Mouse (Mus musculus): ENCODE results near the gene Inca1. TPM values are rescaled to one million over a fixed set of nuclear protein-coding genes. Genes with fewer than 3 reads are reported as not detected.

Gene Inca1
- polyA plus RNA-seq, 1 experiment, result 0.42 TPM

DNA sequence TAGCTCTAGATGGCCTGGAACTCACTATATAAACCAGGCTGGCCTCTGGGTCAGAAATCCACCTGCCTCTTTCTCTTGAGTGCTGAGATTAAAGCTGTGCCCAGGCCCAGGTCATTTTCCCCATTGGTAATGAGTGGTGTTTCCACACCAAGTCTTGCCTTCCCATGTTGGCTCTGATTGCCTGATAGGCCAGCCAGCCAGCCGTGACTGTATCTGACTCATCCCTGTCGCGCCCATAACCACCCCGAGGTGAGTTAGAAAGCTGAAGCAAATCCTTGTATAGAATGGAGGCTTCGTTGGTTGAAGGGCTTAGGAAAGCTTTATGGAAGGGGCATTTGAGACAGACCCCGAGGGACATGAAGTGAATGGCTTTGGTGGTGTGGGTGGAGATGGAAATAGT, 15.9 kb upstream of the Inca1 start:
- Histone ChIP-seq H3K79me3 (ENCODE audit: low read depth) (no peaks in the 10 kb centered on the region), H3K36me3 (ENCODE audit: control insufficient read depth, insufficient read depth) (peaks cover 79% of the 10 kb centered on the region), H3K27me3 (ENCODE audit: control insufficient read depth, insufficient read depth, insufficient read length) (no peaks in the 10 kb centered on the region), H3K4me3 (ENCODE audit: insufficient read depth, poor library complexity, severe bottlenecking) (no peak overlapping the region), H3K79me2 (ENCODE audit: control insufficient read depth, insufficient read depth) (no peaks in the 10 kb centered on the region), H3ac (ENCODE audit: control insufficient read depth, insufficient read length, low read depth) (no peak overlapping the region)
- TF ChIP-seq USF1 (IDR thresholded peaks at IDR 0.05; ENCODE audit: low read depth) (no peak), FOSL1 (IDR thresholded peaks at IDR 0.05; ENCODE audit: insufficient read depth, low read length, poor library complexity, severe bottlenecking) (peak; percentile 56), CEBPB (IDR thresholded peaks at IDR 0.05; ENCODE audit: low read depth) (no peak)

DNA sequence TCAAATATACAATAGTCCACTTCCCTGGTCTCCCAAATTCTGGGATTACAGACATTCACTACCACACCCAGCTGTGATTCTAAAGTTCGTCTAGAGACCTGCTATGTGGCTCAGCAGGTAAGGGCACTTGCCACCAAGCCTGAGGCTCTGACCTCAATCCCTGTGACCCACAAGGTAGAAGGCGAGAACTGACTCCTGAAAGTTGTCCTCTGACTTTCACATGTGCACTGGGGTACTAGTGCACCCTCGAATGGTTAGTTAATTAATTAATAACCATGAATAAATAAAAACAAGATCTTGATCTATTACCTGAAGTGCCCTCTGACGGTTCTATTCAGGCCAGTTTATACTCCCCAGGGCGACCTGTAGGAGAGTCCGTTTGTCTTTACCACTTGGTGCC, 13.3 kb upstream of the Inca1 start:
- Histone ChIP-seq H3K27me3 (ENCODE audit: control insufficient read depth, insufficient read depth, insufficient read length) (no peaks in the 10 kb centered on the region), H3K4me3 (ENCODE audit: insufficient read depth, poor library complexity, severe bottlenecking) (no peak overlapping the region), H3K36me3 (ENCODE audit: control insufficient read depth, insufficient read depth) (peaks cover 73% of the 10 kb centered on the region), H3ac (ENCODE audit: control insufficient read depth, insufficient read length, low read depth) (no peak overlapping the region), H3K79me2 (ENCODE audit: control insufficient read depth, insufficient read depth) (no peaks in the 10 kb centered on the region), H3K79me3 (ENCODE audit: low read depth) (no peaks in the 10 kb centered on the region)
- no peak for TF ChIP-seq CTCF (IDR thresholded peaks at IDR 0.05; ENCODE audit: control insufficient read depth, insufficient read depth, insufficient read length)
- TF ChIP-seq USF1 (IDR thresholded peaks at IDR 0.05; ENCODE audit: low read depth), result no peak
- no peak for TF ChIP-seq MYOD1 (IDR thresholded peaks at IDR 0.05; ENCODE audit: control insufficient read depth, insufficient read length, low read depth)
- TF ChIP-seq CEBPB (IDR thresholded peaks at IDR 0.05; ENCODE audit: low read depth), result no peak

- Histone ChIP-seq H3K4me3 (ENCODE audit: insufficient read depth, poor library complexity, severe bottlenecking) (no peak overlapping the region), H3ac (ENCODE audit: control insufficient read depth, insufficient read length, low read depth) (no peak overlapping the region), H3K79me2 (ENCODE audit: control insufficient read depth, insufficient read depth) (no peaks in the 10 kb centered on the region), H3K27me3 (ENCODE audit: control insufficient read depth, insufficient read depth, insufficient read length) (no peaks in the 10 kb centered on the region), H3K36me3 (ENCODE audit: control insufficient read depth, insufficient read depth) (peaks cover 78% of the 10 kb centered on the region), H3K79me3 (ENCODE audit: low read depth) (no peaks in the 10 kb centered on the region)
- TF ChIP-seq FOSL1 (IDR thresholded peaks at IDR 0.05; ENCODE audit: insufficient read depth, low read length, poor library complexity, severe bottlenecking) (no peak), MYOD1 (IDR thresholded peaks at IDR 0.05; ENCODE audit: control insufficient read depth, insufficient read length, low read depth) (no peak), USF1 (IDR thresholded peaks at IDR 0.05; ENCODE audit: low read depth) (no peak), MYOG (IDR thresholded peaks at IDR 0.05; ENCODE audit: control insufficient read depth, extremely low read depth, insufficient read length) (no peak), MAX (IDR thresholded peaks at IDR 0.05) (no peak), CEBPB (IDR thresholded peaks at IDR 0.05; ENCODE audit: low read depth) (no peak), CTCF (IDR thresholded peaks at IDR 0.05; ENCODE audit: control insufficient read depth, insufficient read depth, insufficient read length) (no peak)
These were observed 11.1 kb upstream of the Inca1 start for GRCm38 (mm10) chr11:70711026-70711425.

GRCm38 (mm10) chr11:70706127-70706526, 6.2 kb upstream of the Inca1 start:
- Histone ChIP-seq H3K36me3 (ENCODE audit: control insufficient read depth, insufficient read depth) (peaks cover 66% of the 10 kb centered on the region), H3K4me3 (ENCODE audit: insufficient read depth, poor library complexity, severe bottlenecking) (no peak overlapping the region), H3K27me3 (ENCODE audit: control insufficient read depth, insufficient read depth, insufficient read length) (no peaks in the 10 kb centered on the region), H3ac (ENCODE audit: control insufficient read depth, insufficient read length, low read depth) (no peak overlapping the region), H3K79me2 (ENCODE audit: control insufficient read depth, insufficient read depth) (peaks cover 34% of the 10 kb centered on the region), H3K79me3 (ENCODE audit: low read depth) (peaks cover 17% of the 10 kb centered on the region)
- no peak for TF ChIP-seq FOSL1 (IDR thresholded peaks at IDR 0.05; ENCODE audit: insufficient read depth, low read length, poor library complexity, severe bottlenecking)
- no peak for TF ChIP-seq MYOG (IDR thresholded peaks at IDR 0.05; ENCODE audit: control insufficient read depth, extremely low read depth, insufficient read length)
- no peak for TF ChIP-seq CTCF (IDR thresholded peaks at IDR 0.05; ENCODE audit: control insufficient read depth, insufficient read depth, insufficient read length)
- TF ChIP-seq MYOD1 (IDR thresholded peaks at IDR 0.05; ENCODE audit: control insufficient read depth, insufficient read length, low read depth), result no peak
- TF ChIP-seq USF1 (IDR thresholded peaks at IDR 0.05; ENCODE audit: low read depth), result no peak
- TF ChIP-seq MAX (IDR thresholded peaks at IDR 0.05), result no peak
- TF ChIP-seq CEBPB (IDR thresholded peaks at IDR 0.05; ENCODE audit: low read depth), result no peak

GRCm38 (mm10) chr11:70702781-70703180, 2.8 kb upstream of the Inca1 start:
- TF ChIP-seq MYOG (IDR thresholded peaks at IDR 0.05; ENCODE audit: control insufficient read depth, extremely low read depth, insufficient read length) (no peak), USF1 (IDR thresholded peaks at IDR 0.05; ENCODE audit: low read depth) (no peak), CTCF (IDR thresholded peaks at IDR 0.05; ENCODE audit: control insufficient read depth, insufficient read depth, insufficient read length) (no peak), MYOD1 (IDR thresholded peaks at IDR 0.05; ENCODE audit: control insufficient read depth, insufficient read length, low read depth) (no peak)

GRCm38 (mm10) chr11:70701984-70702733, 2.2 kb upstream of the Inca1 start:
- TF ChIP-seq MYOG (IDR thresholded peaks at IDR 0.05; ENCODE audit: control insufficient read depth, extremely low read depth, insufficient read length) (no peak), CTCF (IDR thresholded peaks at IDR 0.05; ENCODE audit: control insufficient read depth, insufficient read depth, insufficient read length) (no peak), MAX (IDR thresholded peaks at IDR 0.05) (no peak), USF1 (IDR thresholded peaks at IDR 0.05; ENCODE audit: low read depth) (no peak), MYOD1 (IDR thresholded peaks at IDR 0.05; ENCODE audit: control insufficient read depth, insufficient read length, low read depth) (no peak), FOSL1 (IDR thresholded peaks at IDR 0.05; ENCODE audit: insufficient read depth, low read length, poor library complexity, severe bottlenecking) (no peak), CEBPB (IDR thresholded peaks at IDR 0.05; ENCODE audit: low read depth) (no peak)
- Histone ChIP-seq H3ac (ENCODE audit: control insufficient read depth, insufficient read length, low read depth) (peak overlapping the region; percentile 37), H3K27me3 (ENCODE audit: control insufficient read depth, insufficient read depth, insufficient read length) (no peaks in the 10 kb centered on the region), H3K79me3 (ENCODE audit: low read depth) (peaks cover 22% of the 10 kb centered on the region), H3K79me2 (ENCODE audit: control insufficient read depth, insufficient read depth) (peaks cover 42% of the 10 kb centered on the region), H3K4me3 (ENCODE audit: insufficient read depth, poor library complexity, severe bottlenecking) (peak overlapping the region; percentile 91), H3K36me3 (ENCODE audit: control insufficient read depth, insufficient read depth) (peaks cover 32% of the 10 kb centered on the region)

More at GRCm38 (mm10) chr11:70702781-70703180, 2.8 kb upstream of the Inca1 start:
- Histone ChIP-seq H3K4me3 (ENCODE audit: insufficient read depth, poor library complexity, severe bottlenecking) (no peak overlapping the region), H3ac (ENCODE audit: control insufficient read depth, insufficient read length, low read depth) (peak overlapping the region; percentile 3), H3K36me3 (ENCODE audit: control insufficient read depth, insufficient read depth) (peaks cover 38% of the 10 kb centered on the region), H3K79me3 (ENCODE audit: low read depth) (peaks cover 22% of the 10 kb centered on the region), H3K27me3 (ENCODE audit: control insufficient read depth, insufficient read depth, insufficient read length) (no peaks in the 10 kb centered on the region), H3K79me2 (ENCODE audit: control insufficient read depth, insufficient read depth) (peaks cover 42% of the 10 kb centered on the region)

All from C2C12 (cell line).